Mouse (Mus musculus): ENCODE measurements around the gene Olfr992. TPM values are rescaled to one million over a fixed set of nuclear protein-coding genes. Genes with fewer than 3 reads are reported as not detected.

Gene Olfr992
- total and polyA plus RNA-seq, 2 experiments from 2014 or later = not detected

Other genes with a start within 250 kb of the Olfr992 start
- gene Lrrc55, start 212.3 kb downstream of the Olfr992 start, total RNA-seq (2014; rRNA removed) = 29.6 and 32.3 TPM in 2 replicates
- 10.9 and 11.5 TPM in 2 replicates for gene Lrrc55, start 212.3 kb downstream of the Olfr992 start, polyA plus RNA-seq (2015; fragmentation: Nextera tagmentation; extraction: Ambion mirVana)
- gene Olfr987, start 70.2 kb downstream of the Olfr992 start, total RNA-seq (2014; rRNA removed) = not detected in 2 replicates
- not detected in 2 replicates for gene Olfr987, start 70.2 kb downstream of the Olfr992 start, polyA plus RNA-seq (2015; fragmentation: Nextera tagmentation; extraction: Ambion mirVana)
- not detected in 2 replicates for gene Olfr988, start 46.2 kb downstream of the Olfr992 start, total RNA-seq (2014; rRNA removed)
- gene Olfr988, start 46.2 kb downstream of the Olfr992 start, polyA plus RNA-seq (2015; fragmentation: Nextera tagmentation; extraction: Ambion mirVana) = not detected in 2 replicates
- not detected in 2 replicates for gene Olfr993, start 5.4 kb upstream of the Olfr992 start, total RNA-seq (2014; rRNA removed)
- gene Olfr993, start 5.4 kb upstream of the Olfr992 start, polyA plus RNA-seq (2015; fragmentation: Nextera tagmentation; extraction: Ambion mirVana) = not detected in 2 replicates
- gene Olfr994, start 27.0 kb upstream of the Olfr992 start, total RNA-seq (2014; rRNA removed) = not detected in 2 replicates
- not detected in 2 replicates for gene Olfr994, start 27.0 kb upstream of the Olfr992 start, polyA plus RNA-seq (2015; fragmentation: Nextera tagmentation; extraction: Ambion mirVana)
- gene Olfr995, start 34.2 kb upstream of the Olfr992 start, total RNA-seq (2014; rRNA removed) = not detected in 2 replicates
- not detected in 2 replicates for gene Olfr995, start 34.2 kb upstream of the Olfr992 start, polyA plus RNA-seq (2015; fragmentation: Nextera tagmentation; extraction: Ambion mirVana)
- 0.05 and 0.24 TPM in 2 replicates for gene 4833423E24Rik, start 109.6 kb upstream of the Olfr992 start, total RNA-seq (2014; rRNA removed)
- 0.41 and 0.56 TPM in 2 replicates for gene 4833423E24Rik, start 109.6 kb upstream of the Olfr992 start, polyA plus RNA-seq (2015; fragmentation: Nextera tagmentation; extraction: Ambion mirVana)
- gene Olfr996, start 169.7 kb upstream of the Olfr992 start, total RNA-seq (2014; rRNA removed) = not detected in 2 replicates
- gene Olfr996, start 169.7 kb upstream of the Olfr992 start, polyA plus RNA-seq (2015; fragmentation: Nextera tagmentation; extraction: Ambion mirVana) = not detected in 2 replicates
- not detected in 2 replicates for gene Olfr998, start 179.5 kb upstream of the Olfr992 start, total RNA-seq (2014; rRNA removed)
- not detected in 2 replicates for gene Olfr998, start 179.5 kb upstream of the Olfr992 start, polyA plus RNA-seq (2015; fragmentation: Nextera tagmentation; extraction: Ambion mirVana)
- not detected in 2 replicates for gene Olfr1000, start 202.4 kb upstream of the Olfr992 start, total RNA-seq (2014; rRNA removed)
- not detected in 2 replicates for gene Olfr1000, start 202.4 kb upstream of the Olfr992 start, polyA plus RNA-seq (2015; fragmentation: Nextera tagmentation; extraction: Ambion mirVana)
- gene Olfr1002, start 241.2 kb upstream of the Olfr992 start, total RNA-seq (2014; rRNA removed) = not detected in 2 replicates
- gene Olfr1002, start 241.2 kb upstream of the Olfr992 start, polyA plus RNA-seq (2015; fragmentation: Nextera tagmentation; extraction: Ambion mirVana) = not detected in 2 replicates

Measured in midbrain, postnatal 0 days (tissue).